ENCODE assay signal across 11 mouse cellular contexts in the genomic region with DNA sequence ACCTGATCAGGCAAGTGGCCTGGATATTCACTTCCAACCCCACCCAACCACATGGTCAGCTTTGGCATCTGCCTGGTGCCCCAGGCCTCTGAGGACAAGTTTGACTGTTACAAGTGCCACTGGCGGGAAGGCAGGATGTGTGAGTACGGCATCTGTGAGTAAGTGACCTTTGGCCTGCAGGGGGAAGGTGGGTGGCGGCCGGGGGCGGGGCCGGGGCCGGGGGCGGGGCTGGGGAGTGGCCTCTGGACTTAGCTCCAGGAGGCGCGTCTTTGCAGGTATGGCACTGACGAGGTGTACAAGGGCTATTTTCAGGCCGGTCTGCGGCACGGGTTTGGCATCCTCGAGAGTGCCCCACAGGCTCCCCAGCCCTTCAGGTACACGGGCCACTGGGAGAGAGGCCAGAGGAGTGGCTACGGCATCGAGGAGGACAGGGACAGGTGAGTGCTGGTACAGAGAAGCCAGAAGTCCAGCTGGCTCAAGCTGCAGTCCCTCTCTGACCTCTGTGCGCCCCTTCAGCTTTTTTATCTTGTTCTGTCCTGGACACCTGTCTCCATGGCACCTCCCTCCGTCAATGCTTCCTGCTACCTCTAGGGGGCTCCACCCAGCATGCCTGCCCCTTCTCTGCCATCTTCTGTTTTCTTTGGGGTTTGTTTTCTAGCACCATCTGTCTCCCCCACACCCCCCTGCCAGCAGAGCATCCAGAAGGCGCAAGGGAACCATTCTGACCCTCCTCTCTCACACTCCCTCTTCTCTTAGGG. TPM values are rescaled to one million over a fixed set of nuclear protein-coding genes. Genes with fewer than 3 reads are reported as not detected.
DNase-seq lines count a peak whose midpoint lies in the region; ATAC-seq and TF ChIP-seq lines count a peak whose summit lies in the region.
"Had no signal": no experiment of that assay in that cellular context is flagged by ENCODE, and none has a peak within 500 bp of the region (broad histone marks: within the 10 kb centered on the region; RNA-seq: fewer than 3 reads in every experiment).

No protein-coding gene starts in this region.

- WGBS in stomach, embryonic 16.5 days, result 13% methylated on average over 21 of the region's 21 CpGs

- TF ChIP-seq CTCF in testis, adult 2 months (IDR thresholded peaks at IDR 0.05; ENCODE audit: control insufficient read depth, insufficient read depth, insufficient replicate concordance, low read depth, low read length), result peak; percentile 70; the same call in 1 of the 2 replicates

- H3K4me3 ChIP-seq in testis, adult 2 months (ENCODE audit: control insufficient read depth, low read depth, low read length), result no peak overlapping the region
- H3K4me3 ChIP-seq in stomach, embryonic 16.5 days (replicated peaks; ENCODE audit: low read length), result no peak overlapping the region

- peaks cover 2% of the 10 kb centered on the region for H3K4me1 ChIP-seq in testis, adult 2 months (ENCODE audit: control insufficient read depth, insufficient read depth, low read length)
- no peaks in the 10 kb centered on the region; the same call in 1 of the 2 replicates for H3K4me1 ChIP-seq in stomach, embryonic 16.5 days (ENCODE audit: control insufficient read depth, insufficient read depth, low read length)

- ATAC-seq in stomach, embryonic 16.5 days (ENCODE audit: insufficient read depth, low FRiP score), result peak; percentile 38; the same call in 1 of the 2 replicates

- DNase-seq in testis, postnatal 14 days (ENCODE audit: low spot score), result no peak
- peak; percentile 69 for DNase-seq in embryo, embryonic 10 days (ENCODE audit: low spot score)
- peak; percentile 51 for DNase-seq in kidney, postnatal 10 days
- no peak for DNase-seq in layer of hippocampus, adult 18-20 months (ENCODE audit: low spot score in 2 of 2)
- DNase-seq in spleen, postnatal 36 days (ENCODE audit: low spot score in 2 of 2), result no peak
- DNase-seq in spleen, adult 18-20 months, result no peak
- DNase-seq: adrenal gland, postnatal 36 days had no signal

- H3K27ac ChIP-seq in testis, adult 2 months (ENCODE audit: control insufficient read depth, insufficient read depth, low read depth, low read length), result no peak overlapping the region
- no peak overlapping the region for H3K27ac ChIP-seq in stomach, embryonic 16.5 days (ENCODE audit: low read length)

- H3K4me2 ChIP-seq in stomach, embryonic 16.5 days (ENCODE audit: low read depth, low read length), result 0 out of 2 replicates have a peak overlapping the region, but pooled peaks have one; percentile 14

- H3K36me3 ChIP-seq in testis, adult 2 months (ENCODE audit: control insufficient read depth, insufficient read depth, low read length), result no peaks in the 10 kb centered on the region
- H3K36me3 ChIP-seq in stomach, embryonic 16.5 days (ENCODE audit: control insufficient read depth, insufficient read depth, low read length), result no peaks in the 10 kb centered on the region

- H3K9me3 ChIP-seq in stomach, embryonic 16.5 days (replicated peaks; ENCODE audit: control insufficient read depth, low read length), result no peaks in the 10 kb centered on the region

- H3K27me3 ChIP-seq in testis, adult 2 months (ENCODE audit: control insufficient read depth, insufficient read depth, low read length), result no peaks in the 10 kb centered on the region
- no peaks in the 10 kb centered on the region for H3K27me3 ChIP-seq in stomach, embryonic 16.5 days (ENCODE audit: control insufficient read depth, insufficient read depth, low read length)

- H3K9ac ChIP-seq in stomach, embryonic 16.5 days (ENCODE audit: low read length), result no peak overlapping the region

- TF ChIP-seq POLR2A in testis, adult 2 months (IDR thresholded peaks at IDR 0.05; ENCODE audit: control insufficient read depth, low read depth, low read length), result no peak

RNA-seq across cellular contexts. Expression of gene Tmie, which starts 10.3 kb away (rescaled TPM):
- 0.96 and 1.8 TPM in 2 replicates for polyA plus RNA-seq in testis, adult 2 months (2012; rRNA removed)
- 1.7 and 1.8 TPM in 2 replicates for polyA plus RNA-seq in stomach, embryonic 16.5 days (2015; fragmentation: Nextera tagmentation; extraction: Ambion mirVana)
- 1 to 10 TPM; 1.7 to 1.9 TPM for total RNA-seq in layer of hippocampus, adult 18-20 months (2021)

RNA-seq across cellular contexts. Expression of gene Als2cl, which starts 10.5 kb away (rescaled TPM):
- polyA plus RNA-seq in testis, adult 2 months (2012; rRNA removed), result 4.1 and 4.8 TPM in 2 replicates
- polyA plus RNA-seq in stomach, embryonic 16.5 days (2015; fragmentation: Nextera tagmentation; extraction: Ambion mirVana), result 8.3 and 10.7 TPM in 2 replicates
- 1 to 10 TPM; 7.7 to 8.4 TPM for total RNA-seq in layer of hippocampus, adult 18-20 months (2021)

RNA-seq across cellular contexts. Expression of gene Fam240a, which starts 26.5 kb away (rescaled TPM):
- not detected in 2 replicates for polyA plus RNA-seq in testis, adult 2 months (2012; rRNA removed)
- polyA plus RNA-seq in stomach, embryonic 16.5 days (2015; fragmentation: Nextera tagmentation; extraction: Ambion mirVana), result not detected in 2 replicates
- total RNA-seq in layer of hippocampus, adult 18-20 months (2021), result not detected
- total RNA-seq: adrenal gland, postnatal 36 days had no signal
- polyA plus RNA-seq: embryonic facial prominence, embryonic 14.5 days; heart, embryonic 16.5 days had no signal

RNA-seq across cellular contexts. Expression of gene Prss50, which starts 32.4 kb away (rescaled TPM):
- 52.9 and 82.3 TPM in 2 replicates for polyA plus RNA-seq in testis, adult 2 months (2012; rRNA removed)
- 0.36 and 0.92 TPM in 2 replicates for polyA plus RNA-seq in stomach, embryonic 16.5 days (2015; fragmentation: Nextera tagmentation; extraction: Ambion mirVana)
- 1 to 10 TPM; 1.6 to 2.1 TPM for total RNA-seq in layer of hippocampus, adult 18-20 months (2021)
- total RNA-seq: adrenal gland, postnatal 36 days had no signal
- polyA plus RNA-seq: embryonic facial prominence, embryonic 14.5 days; heart, embryonic 16.5 days had no signal

RNA-seq across cellular contexts. Expression of gene Prss46, which starts 45.9 kb away (rescaled TPM):
- polyA plus RNA-seq in testis, adult 2 months (2012; rRNA removed), result 130 and 134 TPM in 2 replicates
- not detected in 2 replicates for polyA plus RNA-seq in stomach, embryonic 16.5 days (2015; fragmentation: Nextera tagmentation; extraction: Ambion mirVana)
- total RNA-seq in layer of hippocampus, adult 18-20 months (2021), result not detected
- total RNA-seq: adrenal gland, postnatal 36 days had no signal
- polyA plus RNA-seq: heart, embryonic 16.5 days had no signal

Comparison
In these comparisons a context has a peak if more than half of its experiments do, and no peak if none do; other contexts are left out.
1. DNase-seq: peak in embryo, embryonic 10 days (single experiment) and kidney, postnatal 10 days (single experiment); none in testis, postnatal 14 days (single experiment), layer of hippocampus, adult 18-20 months (0 of 2), spleen, postnatal 36 days (0 of 2) and spleen, adult 18-20 months (0 of 2).